Mouse (Mus musculus) erythroblast, embryonic 14.5 days (primary cell): ENCODE results near the gene Crb1. TPM values are rescaled to one million over a fixed set of nuclear protein-coding genes. Genes with fewer than 3 reads are reported as not detected.

ENCODE experiments used
- H3K27me3 ChIP-seq: 2 replicates; pipeline ENCODE4 v1.6.1; 2012; ENCODE audit warnings: inconsistent platforms; ENCODE audit not compliant: control insufficient read depth
- H3K36me3 ChIP-seq: 2 replicates; pipeline ENCODE4 v1.6.1; 2012; ENCODE audit warnings: mild to moderate bottlenecking, inconsistent platforms; ENCODE audit not compliant: control insufficient read depth
- H3K4me1 ChIP-seq: 2 replicates; pipeline ENCODE4 v1.6.1; 2012; ENCODE audit warnings: inconsistent platforms; ENCODE audit not compliant: control insufficient read depth
- H3K4me3 ChIP-seq: replicated peaks from 2 replicates; pipeline ENCODE3; 2012; ENCODE audit warnings: moderate library complexity, mild to moderate bottlenecking, inconsistent platforms
- H3K9me3 ChIP-seq: 2 replicates; pipeline ENCODE4 v1.6.1; 2012; ENCODE audit warnings: low read length, inconsistent platforms, mixed read lengths; ENCODE audit not compliant: control insufficient read depth
- GATA1 ChIP-seq: IDR thresholded peaks from 2 replicates; pipeline ENCODE4 v1.6.1; 2012; ENCODE audit warnings: low read length, inconsistent platforms, mixed read lengths
- TAL1 ChIP-seq: IDR thresholded peaks from 3 replicates; pipeline ENCODE4 v1.6.1; 2012; ENCODE audit warnings: low read length, inconsistent platforms, mixed read lengths
- polyA plus RNA-seq: library from polyadenylated mRNA; stranded (reverse); fragments of >175 nt; gene quantifications from 2 replicates; pipeline ENCODE4 v1.2.3, GENCODE M21; 2012

Gene Crb1
- polyA plus RNA-seq, 1 experiment = not detected

- H3K36me3 ChIP-seq = no peaks in the 10 kb centered on the region
- H3K27me3 ChIP-seq = no peaks in the 10 kb centered on the region
- H3K4me3 ChIP-seq = no peak overlapping the region
- no peak for TF ChIP-seq GATA1
- no peak for TF ChIP-seq TAL1
- no peaks in the 10 kb centered on the region for H3K9me3 ChIP-seq
- no peaks in the 10 kb centered on the region for H3K4me1 ChIP-seq
Observed at GRCm38 (mm10) chr1:139246723-139247380, 130.0 kb downstream of the Crb1 start.

GRCm38 (mm10) chr1:139236794-139237193 is 140.1 kb downstream of the Crb1 start:
- Histone ChIP-seq H3K9me3 (no peaks in the 10 kb centered on the region), H3K4me3 (no peak overlapping the region), H3K36me3 (no peaks in the 10 kb centered on the region), H3K4me1 (no peaks in the 10 kb centered on the region), H3K27me3 (no peaks in the 10 kb centered on the region)
- TF ChIP-seq GATA1 = no peak
- TF ChIP-seq TAL1 = no peak

GRCm38 (mm10) chr1:139234611-139235568 is 142.0 kb downstream of the Crb1 start:
- Histone ChIP-seq H3K36me3 (no peaks in the 10 kb centered on the region), H3K4me1 (no peaks in the 10 kb centered on the region), H3K9me3 (no peaks in the 10 kb centered on the region), H3K27me3 (no peaks in the 10 kb centered on the region), H3K4me3 (no peak overlapping the region)
- TF ChIP-seq TAL1 = no peak
- TF ChIP-seq GATA1 = no peak

- no peaks in the 10 kb centered on the region for H3K9me3 ChIP-seq
- H3K36me3 ChIP-seq = no peaks in the 10 kb centered on the region
- TF ChIP-seq TAL1 = no peak
- TF ChIP-seq GATA1 = no peak
- no peaks in the 10 kb centered on the region for H3K27me3 ChIP-seq
- H3K4me1 ChIP-seq = no peaks in the 10 kb centered on the region
- no peak overlapping the region for H3K4me3 ChIP-seq
Observed at GRCm38 (mm10) chr1:139232636-139233035, 144.3 kb downstream of the Crb1 start.

- H3K4me1 ChIP-seq = no peaks in the 10 kb centered on the region
- no peaks in the 10 kb centered on the region for H3K9me3 ChIP-seq
- no peak overlapping the region for H3K4me3 ChIP-seq
- no peaks in the 10 kb centered on the region for H3K27me3 ChIP-seq
- TF ChIP-seq TAL1 (no peak), GATA1 (no peak)
- H3K36me3 ChIP-seq = no peaks in the 10 kb centered on the region
Observed at GRCm38 (mm10) chr1:139224309-139224949, 152.5 kb downstream of the Crb1 start.

GRCm38 (mm10) chr1:139223804-139224203 is 153.1 kb downstream of the Crb1 start:
- H3K27me3 ChIP-seq = no peaks in the 10 kb centered on the region
- H3K36me3 ChIP-seq = no peaks in the 10 kb centered on the region
- no peak overlapping the region for H3K4me3 ChIP-seq
- no peaks in the 10 kb centered on the region for H3K4me1 ChIP-seq
- H3K9me3 ChIP-seq = no peaks in the 10 kb centered on the region
- TF ChIP-seq GATA1 = no peak
- no peak for TF ChIP-seq TAL1

- no peaks in the 10 kb centered on the region for H3K9me3 ChIP-seq
- H3K27me3 ChIP-seq = no peaks in the 10 kb centered on the region
- H3K4me1 ChIP-seq = no peaks in the 10 kb centered on the region
- no peaks in the 10 kb centered on the region for H3K36me3 ChIP-seq
- H3K4me3 ChIP-seq = no peak overlapping the region
- TF ChIP-seq GATA1 (no peak), TAL1 (no peak)
Observed at GRCm38 (mm10) chr1:139215311-139215710, 161.6 kb downstream of the Crb1 start.

- no peaks in the 10 kb centered on the region for H3K36me3 ChIP-seq
- no peaks in the 10 kb centered on the region for H3K27me3 ChIP-seq
- no peaks in the 10 kb centered on the region for H3K4me1 ChIP-seq
- H3K4me3 ChIP-seq = no peak overlapping the region
- H3K9me3 ChIP-seq = no peaks in the 10 kb centered on the region
- TF ChIP-seq GATA1 = no peak
- no peak for TF ChIP-seq TAL1
Observed at GRCm38 (mm10) chr1:139210505-139210904, 166.4 kb downstream of the Crb1 start.

GRCm38 (mm10) chr1:139209796-139210195 is 167.1 kb downstream of the Crb1 start:
- no peaks in the 10 kb centered on the region for H3K36me3 ChIP-seq
- no peak overlapping the region for H3K4me3 ChIP-seq
- no peaks in the 10 kb centered on the region for H3K9me3 ChIP-seq
- H3K27me3 ChIP-seq = no peaks in the 10 kb centered on the region
- TF ChIP-seq TAL1 (no peak), GATA1 (no peak)
- no peaks in the 10 kb centered on the region for H3K4me1 ChIP-seq
